Mouse (Mus musculus) T-helper 1 cell (primary cell): Measurements from ENCODE around the gene Axin2.

ENCODE experiments used
- in situ Hi-C: fragments of 300-600 bp; cut with MboI, MseI; formaldehyde crosslinking; loops from one replicate; pipeline ENCODE4 v1.15.1; 2025; ENCODE audit warnings: high pct_unique_total_duplicates

Axin2 gene

DNA sequence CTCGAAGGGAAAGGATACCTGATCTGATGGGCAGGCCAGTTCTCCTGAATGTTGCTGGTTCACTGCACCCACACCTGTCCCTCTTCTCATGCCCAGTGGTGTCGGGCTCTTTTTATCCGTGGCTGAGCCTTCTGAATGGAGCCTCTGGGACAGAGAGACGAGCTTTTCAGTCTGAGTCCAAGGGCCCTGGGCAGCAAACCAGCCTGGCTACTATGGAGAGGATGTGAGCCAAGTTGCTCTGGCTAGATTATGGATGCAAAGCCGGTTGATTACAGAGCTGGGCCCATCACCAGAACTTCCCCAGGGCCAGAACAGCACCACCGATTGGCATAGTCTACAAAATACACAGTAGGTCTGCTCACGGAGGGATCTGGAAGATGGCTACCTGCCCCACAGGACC lies 18.5 kb upstream of the Axin2 start:
- in situ Hi-C loops = loop anchor here (25.0 kb wide), 1 partner anchor 536 kb away; the partner anchor contains the start of gene Amz2

DNA sequence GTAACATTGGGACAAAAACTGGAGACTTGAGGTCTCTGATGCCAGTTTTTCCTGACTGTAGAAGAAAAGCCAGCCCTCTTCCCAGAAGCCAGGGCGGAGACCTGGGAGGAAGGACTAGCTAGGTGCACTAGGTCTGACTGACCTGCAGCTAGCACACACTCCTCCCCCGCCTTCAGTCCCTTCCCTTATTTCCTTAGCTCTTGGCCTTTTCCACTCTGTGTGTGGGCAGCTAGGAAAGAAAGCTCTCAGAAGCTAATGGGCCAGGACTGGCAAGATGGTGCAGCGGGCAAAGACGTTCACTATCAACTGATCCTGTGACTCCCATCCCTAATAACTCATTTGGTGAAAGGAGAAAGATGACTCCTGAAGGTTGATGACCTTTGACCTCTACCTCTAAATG lies 17.8 kb upstream of the Axin2 start:
- in situ Hi-C loops = loop anchor here (25.0 kb wide), 1 partner anchor 535 kb away; the partner anchor contains the start of gene Amz2

DNA sequence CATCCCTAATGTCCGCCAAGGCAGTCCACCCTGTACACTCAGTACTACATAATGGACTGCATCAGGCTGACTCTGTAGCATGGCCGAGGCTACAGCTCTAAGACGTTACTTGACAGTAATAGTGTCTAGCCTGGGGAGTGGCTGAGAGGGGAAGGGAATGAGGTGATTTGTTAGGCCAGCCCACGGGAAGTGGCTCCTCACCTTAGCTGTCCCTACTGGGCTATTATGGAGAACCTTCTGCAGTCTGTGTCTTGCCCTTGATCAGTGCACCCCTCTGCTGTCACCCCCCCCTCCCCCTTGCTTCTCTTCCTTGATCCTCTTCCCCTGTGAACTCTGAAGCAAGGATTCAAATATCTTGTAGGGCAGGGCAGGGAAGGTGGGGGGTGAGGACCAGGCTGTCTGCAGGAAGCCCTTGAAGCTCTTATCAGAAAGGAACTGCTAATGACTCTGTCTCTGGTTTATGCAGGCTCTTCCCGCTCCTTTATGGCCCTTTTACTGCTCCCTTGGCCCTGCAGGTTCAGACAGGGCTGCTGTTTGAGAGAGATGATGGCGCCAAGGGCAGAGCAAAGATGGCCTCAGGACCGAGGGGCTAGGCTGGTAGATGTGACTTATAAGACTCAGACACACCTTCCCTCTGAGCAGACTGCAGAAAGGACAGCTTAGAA lies 13.4 kb upstream of the Axin2 start:
- in situ Hi-C loops = loop anchor here (25.0 kb wide), 1 partner anchor 531 kb away; the partner anchor contains the start of gene Amz2

DNA sequence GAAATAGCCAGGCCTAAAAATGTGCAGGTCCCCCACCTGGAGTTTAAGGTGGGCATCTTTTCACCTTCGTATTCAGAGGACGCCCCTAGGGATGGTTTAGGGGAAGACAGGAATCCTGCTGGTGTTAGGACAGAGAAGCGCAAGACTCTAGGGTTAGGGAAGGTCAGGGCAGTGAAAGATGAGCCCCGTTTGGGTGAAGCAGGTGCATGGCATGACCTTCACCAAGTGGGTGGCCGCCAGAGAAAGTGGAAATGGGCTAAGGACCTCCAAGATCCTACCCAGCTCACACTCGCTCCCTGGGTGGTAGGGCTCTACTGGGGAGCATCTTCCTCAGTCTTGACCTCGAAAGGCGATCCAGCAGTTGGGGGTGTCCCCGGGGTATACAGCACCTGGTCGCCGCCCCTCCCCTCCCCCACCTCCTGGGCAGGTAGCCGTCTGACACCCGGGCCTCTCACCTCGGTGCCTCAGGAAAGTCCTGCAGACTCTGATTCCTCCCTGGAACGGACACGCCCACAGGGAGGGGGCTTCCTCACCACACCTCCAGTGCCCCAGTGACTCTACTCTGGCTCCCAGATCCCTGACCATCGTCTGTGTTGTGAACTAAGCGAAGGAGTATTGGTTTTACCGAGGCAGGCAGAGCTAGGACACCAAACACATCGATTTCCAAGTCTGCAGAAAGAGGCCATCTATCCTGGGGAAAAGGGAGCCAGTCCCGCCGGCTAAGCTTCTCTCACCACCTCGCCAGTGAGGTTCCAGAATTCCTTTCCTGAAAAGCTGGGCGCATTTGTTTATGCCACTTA lies 10.6 kb upstream of the Axin2 start:
- in situ Hi-C loops = loop anchor here (25.0 kb wide), 1 partner anchor 528 kb away; the partner anchor contains the start of gene Amz2

DNA sequence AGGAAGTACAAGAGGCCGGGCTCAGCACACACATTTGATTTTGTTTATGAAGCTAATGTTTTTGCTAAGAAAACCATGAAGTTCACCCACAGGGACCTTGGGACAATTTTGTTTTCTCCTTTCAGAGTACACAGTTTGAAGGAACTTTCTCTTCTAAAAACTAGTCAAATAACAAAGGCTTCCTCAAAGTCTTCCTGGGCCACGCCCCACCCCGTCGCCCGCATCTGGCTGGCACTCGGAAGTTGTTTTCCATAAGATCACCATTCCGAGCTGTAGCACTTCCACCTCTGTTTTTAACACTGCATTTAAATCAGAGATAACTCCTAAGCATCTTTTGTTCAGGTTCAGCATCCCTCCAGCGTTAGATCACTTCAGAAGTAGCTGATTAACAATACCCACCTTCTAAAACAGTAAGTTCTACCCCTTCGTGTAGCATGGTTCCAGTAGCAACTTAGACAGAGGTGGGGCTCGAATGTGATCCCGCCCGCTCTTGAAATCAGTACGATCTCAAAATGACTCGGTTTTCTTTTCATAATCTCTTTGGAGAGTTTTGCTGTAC lies 9.7 kb upstream of the Axin2 start:
- in situ Hi-C loops = loop anchor here (25.0 kb wide), 1 partner anchor 527 kb away; the partner anchor contains the start of gene Amz2

DNA sequence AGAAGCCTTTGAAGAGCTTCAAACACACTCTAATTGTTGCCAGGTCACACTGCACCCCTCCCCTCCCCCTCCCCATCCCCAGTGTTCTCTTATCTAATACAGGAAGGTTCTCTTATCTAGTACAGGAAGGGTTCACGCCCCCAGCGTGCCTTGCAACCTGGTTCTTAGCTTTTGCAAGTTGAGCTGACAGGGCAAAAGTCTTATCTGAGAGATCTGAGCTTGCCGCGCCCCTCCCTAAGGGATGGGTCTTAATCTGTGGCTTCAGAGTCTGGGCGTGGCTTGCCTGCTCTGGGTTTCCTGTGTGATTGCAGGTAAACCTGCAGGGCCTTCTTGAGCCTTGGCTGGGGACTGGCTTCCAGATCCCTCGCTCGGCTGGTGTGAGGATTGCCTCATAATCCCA lies 9.2 kb upstream of the Axin2 start:
- in situ Hi-C loops = loop anchor here (25.0 kb wide), 1 partner anchor 526 kb away; the partner anchor contains the start of gene Amz2

DNA sequence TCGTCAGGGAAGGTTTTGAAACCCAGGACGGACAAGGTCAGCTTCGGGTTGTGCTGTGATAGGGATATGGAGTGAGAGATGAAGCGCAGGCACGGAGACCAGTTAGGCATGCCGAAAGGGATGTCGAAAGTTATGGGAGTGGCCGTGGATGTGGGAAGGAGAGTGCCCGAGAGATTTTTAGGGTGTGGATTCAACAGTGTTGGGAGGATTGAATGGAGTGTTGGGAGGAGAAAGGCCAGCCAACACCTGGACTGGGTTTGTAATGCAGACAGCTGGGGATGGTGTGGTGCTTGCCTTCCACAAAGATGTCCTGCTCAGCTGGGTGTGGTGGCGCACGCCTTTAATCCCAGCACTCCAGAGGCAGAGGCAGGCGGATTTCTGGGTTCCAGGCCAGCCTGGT lies 8.0 kb upstream of the Axin2 start:
- in situ Hi-C loops = loop anchor here (25.0 kb wide), 1 partner anchor 525 kb away; the partner anchor contains the start of gene Amz2

DNA sequence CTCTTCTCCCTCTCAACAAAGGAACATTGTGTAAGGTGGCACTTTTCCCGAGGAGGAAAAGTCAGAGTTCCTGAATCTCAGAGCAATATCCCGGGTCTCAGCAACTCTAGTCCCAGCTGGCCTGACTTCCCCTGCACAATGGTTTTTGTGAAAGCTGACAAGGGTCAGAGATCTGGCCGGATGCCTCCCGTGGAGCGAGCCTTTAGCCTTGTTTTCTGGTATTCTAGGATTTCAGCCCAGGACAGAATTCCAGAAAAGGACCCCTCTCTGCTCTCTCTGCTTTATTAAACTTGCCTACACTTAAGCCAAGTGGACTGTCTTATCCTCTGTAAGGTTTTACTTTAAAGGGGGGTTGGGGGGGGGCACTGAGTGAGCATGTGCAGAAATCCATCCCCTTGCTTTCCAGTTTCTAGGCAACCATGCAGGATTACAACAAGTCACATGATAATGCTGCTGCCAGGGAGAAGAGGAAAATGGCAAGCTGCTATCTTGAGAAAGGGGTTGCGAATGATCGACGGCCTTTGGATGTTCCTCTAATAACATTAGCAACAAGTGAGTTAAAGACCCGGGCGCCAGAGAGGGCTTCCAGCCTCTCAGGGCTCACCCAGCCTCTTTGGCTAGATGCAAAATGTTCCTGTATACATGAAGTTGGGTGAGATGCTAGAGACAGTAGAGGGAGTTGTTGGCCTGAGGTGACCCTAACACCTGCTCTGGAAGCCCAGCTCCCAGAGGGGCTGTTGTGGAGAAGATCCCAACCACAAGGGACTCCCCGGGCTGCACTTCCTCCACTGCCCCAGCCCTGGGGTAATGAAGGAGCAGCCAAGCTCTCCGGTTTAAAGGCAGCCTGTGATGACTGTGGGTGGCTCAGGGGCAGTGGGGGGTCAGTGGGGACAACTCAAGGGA lies 2.5 kb upstream of the Axin2 start:
- in situ Hi-C loops = loop anchor here (25.0 kb wide), 1 partner anchor 520 kb away; the partner anchor contains the start of gene Amz2

DNA sequence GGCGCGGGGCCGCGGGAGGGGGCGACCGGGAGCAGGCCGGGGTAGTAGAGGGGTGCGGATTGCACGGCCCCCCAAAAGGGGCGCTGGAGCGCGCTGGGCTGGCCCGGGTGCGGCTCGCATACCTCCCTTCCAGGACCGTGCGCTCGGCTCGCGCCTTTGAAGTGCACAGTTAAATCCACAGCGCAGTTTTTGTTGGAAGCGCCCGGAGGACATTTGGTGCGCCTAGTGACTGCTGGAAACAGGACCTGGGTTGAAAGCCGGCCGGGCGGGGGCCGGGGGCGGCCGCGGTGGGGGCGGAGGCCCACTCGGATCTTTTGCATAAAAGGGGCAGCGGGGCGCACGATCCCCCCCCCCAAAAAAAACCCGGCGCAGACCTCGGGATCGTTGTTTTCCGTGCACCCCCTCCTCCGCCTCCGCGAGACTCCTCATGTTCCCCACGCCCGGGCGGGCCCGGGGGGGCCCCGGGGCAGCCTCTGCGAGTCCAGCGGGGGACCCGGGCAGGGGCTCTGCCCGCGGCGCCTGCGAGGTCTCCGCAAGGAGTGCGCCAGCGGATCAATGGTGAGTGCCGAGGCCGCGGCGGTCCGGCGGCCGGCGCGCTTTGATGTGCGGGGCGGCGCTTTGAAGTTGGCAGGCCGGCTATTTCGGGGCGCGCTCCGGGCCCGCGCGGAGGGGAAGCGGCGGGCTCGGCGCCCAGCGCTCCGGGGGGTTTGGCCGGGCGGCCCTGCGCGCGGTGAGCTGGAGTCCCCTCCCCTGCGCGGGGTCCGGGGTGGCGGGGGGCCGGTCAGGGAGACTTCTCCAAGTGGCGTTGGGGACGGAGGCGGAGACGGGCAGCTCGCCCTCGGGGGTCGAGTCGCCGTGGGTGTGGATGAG lies 722 bp downstream of the Axin2 start:
- in situ Hi-C loops = loop anchor here (5.0 to 25.0 kb wide), 2 partner anchors 106 to 516 kb away; partner anchors contain the start of gene Amz2

DNA sequence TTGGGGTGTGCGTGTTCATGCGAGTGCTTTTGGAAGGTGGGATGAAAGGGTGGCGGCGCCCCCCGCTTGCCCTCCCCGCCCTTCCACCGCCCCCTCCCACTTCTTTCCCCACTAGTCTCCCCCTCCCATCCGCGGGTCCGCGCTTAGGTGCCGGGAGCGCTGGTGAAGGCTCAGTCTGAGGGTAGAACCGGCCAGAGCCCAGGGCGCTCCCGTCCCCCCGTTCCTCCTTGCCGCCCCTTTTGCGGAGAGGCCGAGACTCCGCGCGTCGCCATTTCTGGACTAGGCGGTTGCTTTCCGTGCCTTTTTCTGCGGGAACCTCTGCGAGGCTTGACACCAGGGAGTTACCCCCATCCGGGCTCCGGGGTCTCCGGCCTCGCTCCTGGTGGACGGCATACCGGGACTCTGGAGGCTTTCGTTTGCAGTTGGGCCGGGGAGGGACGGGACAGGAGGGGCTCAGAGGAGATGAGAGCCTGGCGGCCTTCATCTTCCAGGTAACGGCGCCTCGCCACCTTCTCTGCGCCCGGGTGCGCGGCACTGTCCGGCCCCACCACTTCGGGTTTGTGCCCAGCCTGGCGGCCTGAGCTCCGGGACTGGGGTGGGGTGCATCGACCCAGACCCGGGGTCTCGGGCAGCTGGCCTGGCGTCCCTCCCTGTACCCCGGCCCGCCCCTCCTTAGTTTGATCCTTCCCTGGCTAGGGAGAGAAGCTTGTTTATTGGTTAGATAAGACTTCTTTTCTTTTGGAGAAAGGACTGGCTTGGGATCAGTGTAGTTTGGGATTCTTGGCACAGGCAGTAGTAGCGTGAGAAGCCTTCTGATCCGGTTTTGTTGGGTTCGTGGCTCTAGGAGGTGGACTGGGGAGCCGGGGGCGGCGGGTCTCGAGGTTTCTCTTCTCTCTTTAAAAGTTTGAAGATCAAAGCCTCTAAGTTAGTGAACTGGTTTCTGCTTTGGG lies 1.6 kb downstream of the Axin2 start:
- in situ Hi-C loops = loop anchor here (5.0 to 25.0 kb wide), 2 partner anchors 106 to 516 kb away; partner anchors contain the start of gene Amz2

DNA sequence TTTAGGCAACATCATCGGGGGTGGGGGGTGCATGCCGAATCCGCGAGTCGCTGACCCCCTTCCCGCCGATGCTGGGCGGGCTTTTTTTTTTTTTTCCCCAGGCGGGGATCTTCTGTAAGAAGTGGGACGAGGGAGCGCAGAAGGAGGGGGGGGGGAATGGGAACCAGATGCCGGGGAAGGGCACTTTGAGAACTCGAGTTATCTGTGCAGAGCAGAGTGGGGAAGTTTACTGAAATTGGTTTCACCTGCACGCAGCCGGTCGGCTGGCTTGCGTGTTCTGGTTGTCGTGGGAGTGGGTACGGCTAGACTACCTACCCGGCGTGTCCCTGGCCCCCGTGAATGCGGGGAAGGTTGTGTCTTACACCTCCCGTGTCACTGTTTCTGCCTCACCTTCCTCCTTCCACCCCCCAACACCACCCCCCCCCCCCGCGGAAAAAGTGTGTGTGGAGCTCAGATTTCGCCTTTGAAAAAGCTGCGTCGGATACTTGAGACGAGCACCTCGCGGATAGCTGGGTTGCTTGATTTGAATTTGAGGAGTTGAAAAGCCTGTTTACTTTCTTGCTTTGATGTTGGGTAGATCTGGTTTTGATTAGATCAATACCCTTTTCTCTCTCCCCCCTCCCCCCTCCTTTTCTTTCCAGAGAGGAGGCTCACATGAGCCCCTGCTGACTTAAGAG lies 2.5 kb downstream of the Axin2 start:
- in situ Hi-C loops = loop anchor here (5.0 to 25.0 kb wide), 2 partner anchors 105 to 515 kb away; partner anchors contain the start of gene Amz2

DNA sequence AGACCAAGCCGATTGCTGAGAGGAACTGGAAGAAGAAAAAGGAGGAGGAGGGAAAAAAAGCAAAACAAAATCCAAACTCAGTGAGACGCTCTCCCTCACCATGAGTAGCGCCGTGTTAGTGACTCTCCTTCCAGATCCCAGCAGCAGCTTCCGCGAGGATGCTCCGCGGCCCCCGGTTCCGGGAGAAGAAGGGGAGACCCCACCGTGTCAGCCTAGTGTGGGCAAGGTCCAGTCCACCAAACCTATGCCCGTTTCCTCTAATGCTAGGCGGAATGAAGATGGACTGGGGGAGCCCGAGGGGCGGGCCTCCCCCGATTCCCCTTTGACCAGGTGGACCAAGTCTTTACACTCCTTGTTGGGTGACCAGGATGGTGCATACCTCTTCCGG lies 3.0 kb downstream of the Axin2 start:
- in situ Hi-C loops = loop anchor here (5.0 to 25.0 kb wide), 2 partner anchors 104 to 514 kb away; partner anchors contain the start of gene Amz2

DNA sequence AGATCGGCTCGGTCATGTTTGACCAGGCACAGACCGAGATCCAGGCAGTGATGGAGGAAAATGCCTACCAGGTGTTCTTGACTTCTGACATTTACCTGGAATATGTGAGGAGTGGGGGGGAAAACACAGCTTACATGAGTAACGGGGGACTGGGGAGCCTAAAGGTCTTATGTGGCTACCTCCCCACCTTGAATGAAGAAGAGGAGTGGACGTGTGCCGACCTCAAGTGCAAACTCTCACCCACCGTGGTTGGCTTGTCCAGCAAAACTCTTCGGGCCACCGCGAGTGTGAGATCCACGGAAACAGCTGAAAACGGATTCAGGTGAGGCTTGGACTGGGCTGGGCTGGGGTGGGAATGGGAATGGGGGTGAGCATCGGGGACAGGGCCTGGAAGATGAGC lies 3.6 kb downstream of the Axin2 start:
- in situ Hi-C loops = loop anchor here (5.0 to 25.0 kb wide), 2 partner anchors 104 to 514 kb away; partner anchors contain the start of gene Amz2

DNA sequence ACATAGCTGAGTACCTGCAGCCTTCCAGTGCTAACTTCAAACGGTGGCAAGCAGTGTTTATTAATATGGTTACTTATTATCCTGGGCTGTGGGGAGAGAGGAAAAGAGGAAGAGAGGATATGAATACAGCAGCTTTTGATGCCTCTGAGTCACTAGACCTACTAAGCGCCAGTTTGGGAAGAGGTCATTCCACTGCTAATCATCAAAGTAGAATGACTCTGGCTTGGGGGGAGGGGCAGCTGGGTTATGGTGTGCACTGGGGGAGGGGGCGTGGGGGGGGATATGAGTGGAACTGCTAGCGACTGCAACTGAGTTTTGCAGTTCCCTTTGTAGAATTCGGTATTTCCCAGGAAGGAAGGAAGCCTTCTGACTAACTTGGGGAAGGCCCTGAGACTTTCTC lies 4.2 kb downstream of the Axin2 start:
- in situ Hi-C loops = loop anchor here (5.0 to 25.0 kb wide), 2 partner anchors 103 to 513 kb away; partner anchors contain the start of gene Amz2

DNA sequence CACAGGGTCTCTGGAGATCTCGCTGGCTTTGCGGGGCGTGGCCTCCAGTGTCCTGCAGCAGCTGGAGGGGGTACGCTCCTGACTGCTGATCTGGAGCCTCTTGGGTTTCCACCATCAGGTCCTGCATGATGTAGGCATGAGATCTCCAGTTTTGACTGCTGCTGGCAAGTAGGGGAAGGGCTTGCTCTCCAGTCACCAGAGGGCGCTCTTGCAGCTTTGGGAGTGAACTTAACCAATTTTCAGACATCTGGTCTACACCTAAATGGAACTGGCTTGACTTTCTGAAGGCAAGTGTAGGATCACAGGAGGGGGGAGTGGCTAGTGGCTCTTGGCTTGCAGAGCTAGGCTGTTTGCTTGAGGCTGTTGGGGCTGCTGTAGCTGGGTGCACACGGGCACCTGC lies 5.1 kb downstream of the Axin2 start:
- in situ Hi-C loops = loop anchor here (5.0 to 25.0 kb wide), 2 partner anchors 262 to 833 kb away; no protein-coding TSS in a partner anchor

DNA sequence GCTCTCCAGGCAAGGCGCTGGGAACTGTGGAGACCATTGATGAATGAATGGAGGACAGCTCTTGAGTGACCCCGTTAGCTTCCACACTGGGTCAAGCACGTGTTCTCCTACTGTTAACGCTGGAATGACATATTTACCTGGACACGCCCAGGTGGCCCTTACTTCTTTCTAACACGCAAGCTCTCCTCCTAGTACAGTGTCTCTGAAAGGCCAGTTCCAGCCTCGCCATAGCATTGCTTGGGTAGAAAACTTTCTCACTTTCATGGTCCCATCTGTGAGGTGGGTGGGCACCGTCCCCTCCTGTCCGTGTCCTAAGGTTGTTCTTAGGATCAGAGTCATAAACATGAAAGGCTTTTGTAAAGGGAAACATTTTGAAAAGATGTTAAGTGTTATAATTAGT lies 5.7 kb downstream of the Axin2 start:
- in situ Hi-C loops = loop anchor here (5.0 to 25.0 kb wide), 2 partner anchors 261 to 834 kb away; no protein-coding TSS in a partner anchor

DNA sequence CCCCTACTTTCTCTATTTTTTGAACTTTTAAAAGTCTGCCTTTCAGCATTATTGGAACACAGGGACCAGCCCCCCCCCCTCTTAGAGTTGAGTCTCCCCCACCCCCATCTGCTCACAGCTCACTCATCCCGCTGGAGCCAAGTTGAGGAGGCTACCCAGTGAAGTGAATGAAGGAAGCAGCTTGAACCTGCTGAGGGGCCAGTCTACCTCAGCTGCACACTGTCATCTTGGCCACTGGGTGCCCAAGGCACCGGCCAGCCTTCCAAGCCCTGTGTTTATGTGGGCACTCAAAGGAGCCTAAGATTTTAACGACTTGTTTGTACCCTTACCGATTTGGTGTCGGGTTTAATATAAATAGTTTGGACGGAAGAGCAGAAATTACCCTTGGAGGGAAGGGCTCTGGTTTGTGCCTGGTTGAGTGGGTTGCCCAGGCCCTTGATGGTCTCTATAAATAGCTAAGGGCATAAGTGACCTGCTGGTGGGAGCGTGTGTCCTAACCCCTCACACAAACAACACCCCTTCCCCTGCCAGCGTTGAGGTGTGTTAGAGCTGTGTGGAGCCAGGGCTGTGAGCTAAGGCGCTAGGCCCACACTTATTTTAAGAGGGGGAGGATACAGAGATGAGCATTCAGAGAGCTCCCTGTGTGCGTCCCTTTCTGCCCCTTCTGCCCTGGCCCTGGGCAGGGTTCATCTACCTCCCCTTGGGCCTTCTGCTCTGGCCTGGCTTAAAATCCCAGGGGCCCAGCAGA lies 6.4 kb downstream of the Axin2 start:
- in situ Hi-C loops = loop anchor here (5.0 to 25.0 kb wide), 2 partner anchors 261 to 834 kb away; no protein-coding TSS in a partner anchor
